Mouse (Mus musculus) liver, adult 2 months (tissue): Measurements from ENCODE around the gene Adam22. TPM values are rescaled to one million over a fixed set of nuclear protein-coding genes. Genes with fewer than 3 reads are reported as not detected.

Source experiments
- DNase-seq: peaks from one replicate; pipeline ENCODE4 v3.0.0-alpha.2; 2011; ENCODE audit warnings: low read depth, low spot score; ENCODE audit errors: extremely low read depth
- H3K27ac ChIP-seq: fragments of 200-500 bp; replicated peaks from 2 replicates; pipeline ENCODE4 v1.5.1; 2012; ENCODE audit warnings: low read depth, mild to moderate bottlenecking, control low read depth, inconsistent platforms, low read length; ENCODE audit not compliant: insufficient read depth
- H3K27me3 ChIP-seq: fragments of 200-500 bp; 2 replicates; pipeline ENCODE4 v1.6.1; 2012; ENCODE audit warnings: mild to moderate bottlenecking, moderate library complexity, low read length, inconsistent platforms; ENCODE audit not compliant: control insufficient read depth, insufficient read depth
- H3K36me3 ChIP-seq: fragments of 200-500 bp; 2 replicates; pipeline ENCODE4 v1.6.1; 2012; ENCODE audit warnings: low read length, inconsistent platforms; ENCODE audit not compliant: control insufficient read depth, insufficient read depth
- H3K4me1 ChIP-seq: fragments of 200-500 bp; 2 replicates; pipeline ENCODE4 v1.6.1; 2011; ENCODE audit warnings: low read length; ENCODE audit not compliant: control insufficient read depth, insufficient read depth
- H3K4me3 ChIP-seq: fragments of 200-500 bp; 2 replicates; pipeline ENCODE4 v1.5.1; 2011; ENCODE audit warnings: low read depth, mild to moderate bottlenecking, control low read depth, low read length, moderate library complexity; ENCODE audit not compliant: insufficient read depth
- H3K79me2 ChIP-seq: fragments of 200-500 bp; 2 replicates; pipeline ENCODE4 v1.6.1; 2012; ENCODE audit warnings: inconsistent platforms, mild to moderate bottlenecking, low read length, moderate library complexity; ENCODE audit not compliant: control insufficient read depth, insufficient read depth
- H3K9ac ChIP-seq: fragments of 200-500 bp; 2 replicates; pipeline ENCODE4 v1.6.1; 2012; ENCODE audit warnings: low read depth, mild to moderate bottlenecking, control low read depth, inconsistent platforms, low read length
- CTCF ChIP-seq: fragments of 200-500 bp; IDR thresholded peaks from 2 replicates; pipeline ENCODE4 v1.5.1; 2011; ENCODE audit warnings: low read depth, low read length, control low read depth
- POLR2A ChIP-seq: fragments of 200-500 bp; IDR thresholded peaks from 2 replicates; pipeline ENCODE4 v1.6.1; 2011; ENCODE audit warnings: low read length, control low read depth; ENCODE audit not compliant: insufficient read depth; ENCODE audit errors: extremely low read depth
- WGBS: fragments of 180-500 bp; shearing (Covaris S2); methylation state at CpG from one replicate; pipeline ENCODE4 v1.1.7; 2018; 5-methylcytosine and 5-hydroxymethylcytosine counted together
- polyA plus RNA-seq: library from polyadenylated mRNA; depleted of rRNA; stranded (reverse); fragments of >200 nt; gene quantifications from 2 replicates; pipeline ENCODE4 v1.2.3, GENCODE M21; 2012
- total RNA-seq: library from RNA; depleted of rRNA; stranded (reverse); fragments of >200 nt; gene quantifications from 2 replicates; pipeline ENCODE4 v1.2.3, GENCODE M21; 2014

The Adam22 gene
- total and polyA plus RNA-seq, 2 experiments: 0.01 to 0.55 TPM

DNA sequence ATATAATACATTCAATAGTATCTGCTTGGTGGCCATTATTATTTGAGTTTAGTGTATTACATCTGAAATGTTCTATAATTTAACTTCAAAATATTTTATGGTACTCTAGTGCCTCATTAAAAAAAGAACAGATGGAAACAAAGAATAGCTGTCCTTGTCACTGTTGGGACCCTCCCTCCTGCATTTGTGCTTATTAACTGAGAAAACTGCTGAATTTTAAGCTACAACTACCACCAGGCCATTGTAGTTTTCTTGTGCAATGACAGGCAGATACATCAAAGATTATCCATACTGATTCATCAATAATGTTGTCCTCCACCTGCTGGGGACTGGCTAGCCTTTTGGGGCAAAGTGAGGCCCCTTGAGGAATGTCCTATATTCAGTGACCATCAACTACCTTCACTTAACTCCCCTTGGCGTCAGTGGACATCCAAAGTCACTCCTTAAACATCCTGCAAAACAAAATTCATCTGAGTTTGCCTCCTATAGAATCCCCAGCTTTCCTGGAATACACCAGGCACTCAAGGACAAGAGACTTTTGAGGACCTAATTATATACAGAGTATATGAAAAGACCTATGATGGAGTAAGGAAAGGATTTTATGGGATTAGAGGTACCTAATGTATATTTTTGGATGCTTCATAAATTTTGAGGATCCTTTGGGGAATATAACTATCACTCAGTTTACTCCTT lies 26.1 kb upstream of the Adam22 start:
- TF ChIP-seq CTCF: no peak
- TF ChIP-seq POLR2A: no peak
- no peaks in the 10 kb centered on the region for H3K79me2 ChIP-seq
- H3K9ac ChIP-seq: no peak overlapping the region
- no peak overlapping the region for H3K4me3 ChIP-seq
- WGBS: 75% methylated on average over 1 of the region's 1 CpGs
- no peaks in the 10 kb centered on the region for H3K4me1 ChIP-seq
- no peak for DNase-seq
- H3K36me3 ChIP-seq: peaks cover 10% of the 10 kb centered on the region
- H3K27ac ChIP-seq: no peak overlapping the region
- H3K27me3 ChIP-seq: no peaks in the 10 kb centered on the region

DNA sequence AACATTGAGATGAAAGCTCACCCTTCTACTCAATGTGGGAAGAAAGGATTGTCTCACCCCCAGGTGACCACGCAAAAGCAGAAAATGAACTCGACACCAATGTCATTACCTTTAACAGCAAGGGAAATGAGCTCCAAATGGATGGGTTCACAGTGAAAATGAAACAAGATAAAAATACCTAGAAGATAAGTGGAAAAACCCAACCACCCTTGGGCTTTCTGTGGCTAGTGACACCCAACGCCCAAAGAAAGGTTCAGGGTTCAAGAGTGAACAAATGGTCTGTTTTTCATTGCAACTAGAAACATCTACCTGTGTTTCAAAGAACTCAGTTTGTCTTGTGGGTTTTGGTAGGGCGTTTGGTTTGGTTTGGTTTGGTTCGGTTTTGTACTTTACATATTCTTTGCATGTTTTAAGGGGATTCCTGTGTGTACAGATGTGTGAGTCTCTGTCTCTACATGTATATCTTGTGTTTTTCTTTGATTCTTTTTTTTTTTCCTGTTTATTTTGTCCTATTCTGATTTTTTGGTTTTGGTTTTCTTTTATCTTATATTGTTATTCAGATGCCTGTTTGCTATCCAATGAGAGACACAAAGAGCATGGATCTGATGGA lies 6.4 kb upstream of the Adam22 start:
- DNase-seq: no peak
- Histone ChIP-seq H3K36me3 (no peaks in the 10 kb centered on the region), H3K27ac (no peak overlapping the region), H3K79me2 (no peaks in the 10 kb centered on the region), H3K4me3 (no peak overlapping the region), H3K27me3 (no peaks in the 10 kb centered on the region), H3K9ac (no peak overlapping the region), H3K4me1 (no peaks in the 10 kb centered on the region)
- WGBS: 77% methylated on average over 5 of the region's 5 CpGs
- TF ChIP-seq POLR2A: no peak
- no peak for TF ChIP-seq CTCF

DNA sequence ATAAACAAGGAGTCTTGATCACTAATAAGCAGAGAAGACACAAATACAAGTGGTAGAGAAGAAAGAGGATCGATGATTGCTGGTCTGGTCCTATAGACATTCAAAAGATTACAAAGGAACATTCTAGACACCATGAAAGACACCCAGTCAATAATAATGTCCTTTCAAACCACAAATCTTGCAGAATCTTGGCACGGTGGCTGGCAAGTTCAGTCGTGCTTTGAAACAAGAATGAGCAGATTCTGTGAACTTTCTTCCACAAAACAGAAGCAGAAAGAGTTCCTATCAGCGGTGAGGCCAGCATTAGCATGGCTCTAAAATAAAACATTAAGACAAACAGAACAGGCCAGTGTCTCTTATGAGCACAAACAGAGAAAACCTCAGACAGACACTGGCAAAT lies 5.5 kb upstream of the Adam22 start:
- Histone ChIP-seq H3K4me3 (no peak overlapping the region), H3K27ac (no peak overlapping the region), H3K36me3 (no peaks in the 10 kb centered on the region), H3K4me1 (no peaks in the 10 kb centered on the region), H3K79me2 (no peaks in the 10 kb centered on the region), H3K27me3 (peaks cover 3% of the 10 kb centered on the region; the same call in 1 of the 2 replicates), H3K9ac (no peak overlapping the region)
- TF ChIP-seq CTCF (no peak), POLR2A (no peak)
- no peak for DNase-seq
- WGBS: 74% methylated on average over 4 of the region's 4 CpGs

DNA sequence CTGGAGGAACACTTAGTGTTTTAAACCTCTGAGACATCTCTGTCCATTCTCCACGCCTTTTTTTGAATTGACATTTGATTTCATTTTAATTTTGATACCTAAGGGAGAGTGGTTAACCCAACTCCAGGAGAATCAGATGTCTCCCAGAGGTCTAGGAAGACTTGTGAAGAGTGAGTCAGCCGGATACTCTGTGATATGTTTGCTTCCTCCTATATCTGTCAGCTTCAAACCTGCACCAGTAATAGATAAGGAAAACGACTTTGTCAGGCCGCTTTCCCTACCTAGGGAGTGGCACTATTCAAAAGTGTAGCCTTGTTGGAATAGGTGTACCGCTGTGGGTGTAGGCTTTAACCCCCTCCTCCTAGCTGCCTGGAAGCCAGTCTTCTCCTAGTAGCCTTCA lies 821 bp upstream of the Adam22 start:
- Histone ChIP-seq H3K9ac (no peak overlapping the region), H3K27ac (no peak overlapping the region), H3K4me1 (no peaks in the 10 kb centered on the region), H3K4me3 (no peak overlapping the region), H3K36me3 (no peaks in the 10 kb centered on the region), H3K79me2 (no peaks in the 10 kb centered on the region), H3K27me3 (peaks cover 11% of the 10 kb centered on the region)
- 65% methylated on average over 5 of the region's 5 CpGs for WGBS
- TF ChIP-seq POLR2A (no peak), CTCF (no peak)
- no peak for DNase-seq

DNA sequence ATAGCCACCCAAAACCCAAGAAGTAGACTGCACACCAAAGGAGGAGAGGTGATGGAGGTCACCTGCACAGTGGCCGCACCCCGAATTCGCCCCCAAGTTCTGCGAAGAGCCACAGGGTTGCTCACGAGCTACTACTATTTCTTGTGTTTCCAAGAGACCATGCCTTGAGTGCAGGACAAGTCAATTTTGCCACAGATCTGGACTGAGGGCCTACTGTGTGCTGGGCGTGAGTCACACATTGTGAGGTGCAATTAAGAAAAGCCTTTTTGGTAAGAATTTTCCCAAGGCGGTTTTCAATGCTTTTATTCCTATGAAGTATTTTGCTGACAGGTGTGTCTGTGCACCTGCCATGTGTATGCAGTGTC lies 350 bp upstream of the Adam22 start:
- Histone ChIP-seq H3K27ac (no peak overlapping the region), H3K4me3 (no peak overlapping the region), H3K9ac (no peak overlapping the region), H3K36me3 (no peaks in the 10 kb centered on the region), H3K79me2 (no peaks in the 10 kb centered on the region), H3K4me1 (no peaks in the 10 kb centered on the region), H3K27me3 (peaks cover 11% of the 10 kb centered on the region)
- no peak for TF ChIP-seq CTCF
- no peak for TF ChIP-seq POLR2A
- 46% methylated on average over 7 of the region's 7 CpGs for WGBS
- no peak for DNase-seq
